Mouse (Mus musculus): Measurements from ENCODE around the gene Rapsn.

DNA sequence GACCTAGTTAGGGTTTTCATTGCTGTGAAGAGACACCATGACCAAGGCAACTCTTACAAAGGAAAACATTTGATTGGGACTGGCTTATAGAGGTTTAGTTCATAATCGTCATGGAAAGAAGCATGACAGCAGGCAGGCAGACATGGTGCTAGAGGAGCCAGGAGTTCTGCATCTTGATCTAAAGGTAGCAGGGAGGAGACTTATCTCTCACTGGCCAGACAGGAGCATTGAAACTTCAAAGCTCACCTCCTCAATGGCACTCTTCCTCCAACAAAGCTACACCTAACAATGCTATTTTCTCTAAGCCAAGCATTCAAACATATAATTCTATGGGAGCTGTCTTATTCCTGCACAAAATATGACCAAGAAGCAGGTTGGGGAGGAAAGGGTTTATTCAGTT, 8.9 kb upstream of the Rapsn start:
- TF ChIP-seq EP300 (IDR thresholded peaks at IDR 0.05; ENCODE audit: low read depth in 1 of 2, low read length in 2 of 2) (0 out of 4 replicates have a peak, but pooled peaks of 1 of the 2 experiments have one; percentile 12), CTCF (IDR thresholded peaks at IDR 0.05 in 2 of 3, conservative IDR thresholded peaks at IDR 0.05 in 1 of 3; ENCODE audit: control insufficient read depth in 1 of 3, insufficient read depth in 1 of 3, low read depth in 2 of 3, low read length in 3 of 3, poor library complexity in 1 of 3, severe bottlenecking in 1 of 3) (no peak), SIN3A (IDR thresholded peaks at IDR 0.05; ENCODE audit: low read length) (no peak), POLR2AphosphoS2 (IDR thresholded peaks at IDR 0.05; ENCODE audit: low read length) (no peak), GABPA (IDR thresholded peaks at IDR 0.05; ENCODE audit: low read depth, low read length) (no peak), TAL1 (IDR thresholded peaks at IDR 0.05; ENCODE audit: low read length) (peak; percentile 24; the same call in 1 of the 2 replicates), POLR2A (IDR thresholded peaks at IDR 0.05; ENCODE audit: control insufficient read depth in 1 of 2, insufficient read depth in 1 of 2, low read depth in 1 of 2, low read length in 2 of 2, poor library complexity in 1 of 2) (no peak), RAD21 (IDR thresholded peaks at IDR 0.05; ENCODE audit: low read depth, low read length) (no peak), NRF1 (IDR thresholded peaks at IDR 0.05; ENCODE audit: insufficient read depth, low read depth, low read length, poor library complexity, severe bottlenecking) (no peak), NELFE (IDR thresholded peaks at IDR 0.05; ENCODE audit: low read depth, low read length) (no peak), CHD1 (IDR thresholded peaks at IDR 0.05; ENCODE audit: low read depth, low read length) (no peak)

All from MEL (cell line).